Mouse (Mus musculus): ENCODE results near the gene Lmtk2. TPM values are rescaled to one million over a fixed set of nuclear protein-coding genes. Genes with fewer than 3 reads are reported as not detected.

Lmtk2 gene
- polyA plus RNA-seq, 1 experiment from 2014 or later: 2.3 TPM

DNA sequence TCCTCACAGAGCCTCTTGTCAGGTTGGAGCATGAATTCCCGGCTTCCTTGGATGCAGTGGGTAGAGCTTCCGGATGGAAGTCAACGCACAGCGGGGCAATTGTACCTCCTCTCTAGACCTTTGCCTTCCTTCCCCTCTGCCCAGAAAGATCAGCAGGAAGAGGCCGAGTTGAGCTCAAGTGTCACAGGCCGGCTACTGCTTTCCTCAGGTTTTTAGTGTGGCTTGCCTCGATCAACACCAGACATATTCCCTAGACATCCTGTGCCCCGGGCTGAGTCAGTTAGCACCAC is 1.7 kb upstream of the Lmtk2 start:
- no peak overlapping the region for H3K9ac ChIP-seq (ENCODE audit: low read depth, low read length)
- H3K4me3 ChIP-seq (ENCODE audit: low read depth, low read length): no peak overlapping the region
- H3K36me3 ChIP-seq (ENCODE audit: control insufficient read depth, insufficient read depth): no peaks in the 10 kb centered on the region
- no peak overlapping the region for H3K4me2 ChIP-seq (ENCODE audit: low read depth, low read length)
- H3K9me3 ChIP-seq (replicated peaks; ENCODE audit: control insufficient read depth, low read length): no peaks in the 10 kb centered on the region
- peaks cover 24% of the 10 kb centered on the region for H3K27me3 ChIP-seq (ENCODE audit: control insufficient read depth, insufficient read depth, low read depth, low read length)
- no peak for ATAC-seq (ENCODE audit: low read depth)
- WGBS (ENCODE audit: insufficient replicate concordance): 21% methylated on average over 8 of the region's 8 CpGs
- H3K27ac ChIP-seq (ENCODE audit: low read length): no peak overlapping the region
- H3K4me1 ChIP-seq (ENCODE audit: control insufficient read depth, low read depth, low read length): peaks cover 16% of the 10 kb centered on the region

DNA sequence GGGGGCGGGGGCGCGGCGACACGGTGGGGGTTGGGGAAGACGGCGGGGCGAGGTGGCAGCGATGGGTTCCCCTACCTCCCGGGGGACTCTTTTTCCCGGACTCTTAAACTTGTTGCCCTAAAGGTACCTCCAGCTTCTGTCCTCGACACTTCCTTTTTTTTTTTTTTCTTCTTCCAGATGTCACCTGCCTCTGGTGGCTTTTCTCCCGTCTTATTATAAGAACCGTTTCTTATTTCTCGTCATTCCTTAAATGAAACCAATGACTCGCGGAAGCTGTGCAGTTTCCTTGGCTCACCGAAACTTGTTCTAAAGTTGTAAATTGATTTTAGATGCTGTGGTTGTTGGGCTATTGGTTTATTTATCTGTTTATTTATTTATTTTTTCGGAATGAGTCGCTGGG is 712 bp downstream of the Lmtk2 start:
- Histone ChIP-seq H3K27ac (ENCODE audit: low read length) (no peak overlapping the region; the same call in 1 of the 2 replicates), H3K27me3 (ENCODE audit: control insufficient read depth, insufficient read depth, low read depth, low read length) (peaks cover 24% of the 10 kb centered on the region), H3K9me3 (replicated peaks; ENCODE audit: control insufficient read depth, low read length) (no peaks in the 10 kb centered on the region), H3K36me3 (ENCODE audit: control insufficient read depth, insufficient read depth) (no peaks in the 10 kb centered on the region), H3K9ac (ENCODE audit: low read depth, low read length) (peak overlapping the region; percentile 94), H3K4me2 (ENCODE audit: low read depth, low read length) (peak overlapping the region; percentile 79), H3K4me3 (ENCODE audit: low read depth, low read length) (peak overlapping the region; percentile 94), H3K4me1 (ENCODE audit: control insufficient read depth, low read depth, low read length) (peaks cover 27% of the 10 kb centered on the region)
- WGBS (ENCODE audit: insufficient replicate concordance): 2% methylated on average over 17 of the region's 20 CpGs
- ATAC-seq (ENCODE audit: low read depth): no peak

DNA sequence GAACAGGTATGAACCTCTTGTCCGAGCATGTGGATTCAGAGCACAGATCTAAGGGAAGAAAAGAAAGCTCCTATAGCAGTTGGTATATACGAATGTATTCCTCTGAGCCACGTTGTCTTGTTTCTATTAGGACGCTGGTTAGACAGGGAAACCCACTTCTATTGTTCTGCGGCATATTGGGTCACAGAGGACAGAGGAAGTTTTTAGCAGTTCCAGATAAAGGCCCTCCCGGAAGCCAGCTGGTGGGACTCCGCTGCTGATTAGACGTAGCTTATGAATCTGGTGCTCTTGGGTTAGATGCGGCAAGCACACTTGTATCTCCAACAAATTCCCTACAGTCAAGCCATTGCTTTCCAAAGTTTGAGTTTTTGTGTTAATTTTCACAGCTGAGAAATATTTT is 4.8 kb downstream of the Lmtk2 start:
- peaks cover 40% of the 10 kb centered on the region for H3K4me1 ChIP-seq (ENCODE audit: control insufficient read depth, low read depth, low read length)
- H3K4me2 ChIP-seq (ENCODE audit: low read depth, low read length): no peak overlapping the region
- no peaks in the 10 kb centered on the region for H3K27me3 ChIP-seq (ENCODE audit: control insufficient read depth, insufficient read depth, low read depth, low read length)
- no peak for ATAC-seq (ENCODE audit: low read depth)
- no peak overlapping the region for H3K9ac ChIP-seq (ENCODE audit: low read depth, low read length)
- H3K9me3 ChIP-seq (replicated peaks; ENCODE audit: control insufficient read depth, low read length): no peaks in the 10 kb centered on the region
- H3K4me3 ChIP-seq (ENCODE audit: low read depth, low read length): no peak overlapping the region
- no peaks in the 10 kb centered on the region for H3K36me3 ChIP-seq (ENCODE audit: control insufficient read depth, insufficient read depth)
- H3K27ac ChIP-seq (ENCODE audit: low read length): no peak overlapping the region
- 16% methylated on average over 9 of the region's 9 CpGs for WGBS (ENCODE audit: insufficient replicate concordance)

DNA sequence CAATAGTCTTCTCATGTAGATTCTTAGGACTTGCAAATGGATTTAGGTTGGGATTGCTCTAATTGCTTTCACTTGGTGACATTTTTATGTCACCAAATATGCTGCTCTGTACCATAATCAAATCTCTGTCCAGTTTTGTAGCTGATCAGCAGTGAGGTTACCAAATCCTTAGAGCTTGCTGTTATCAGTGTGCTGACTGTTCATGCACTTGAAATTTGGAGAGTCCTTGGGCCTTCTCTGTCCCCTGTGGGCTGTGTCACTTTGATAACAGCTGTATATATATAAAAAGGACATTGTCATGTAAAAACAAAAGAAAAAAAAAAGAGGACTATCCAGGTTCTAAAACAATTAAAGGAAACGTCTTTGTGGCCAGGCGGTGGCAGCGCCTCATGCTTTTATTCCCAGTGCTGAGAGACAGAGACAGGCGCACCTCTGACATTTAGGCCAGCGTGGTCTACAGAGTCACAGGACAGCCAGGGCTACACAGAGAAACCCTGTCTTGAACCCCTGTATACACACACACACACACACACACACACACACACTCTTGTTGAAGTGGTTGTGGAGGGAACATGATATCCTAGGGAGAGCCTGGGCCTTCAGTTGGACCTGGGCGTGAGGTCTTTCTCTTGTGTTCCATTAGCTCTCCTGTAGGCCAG is 5.4 kb downstream of the Lmtk2 start:
- WGBS (ENCODE audit: insufficient replicate concordance): 46% methylated on average over 6 of the region's 6 CpGs
- no peak overlapping the region for H3K27ac ChIP-seq (ENCODE audit: low read length)
- peaks cover 40% of the 10 kb centered on the region for H3K4me1 ChIP-seq (ENCODE audit: control insufficient read depth, low read depth, low read length)
- no peaks in the 10 kb centered on the region for H3K9me3 ChIP-seq (replicated peaks; ENCODE audit: control insufficient read depth, low read length)
- no peaks in the 10 kb centered on the region for H3K36me3 ChIP-seq (ENCODE audit: control insufficient read depth, insufficient read depth)
- H3K27me3 ChIP-seq (ENCODE audit: control insufficient read depth, insufficient read depth, low read depth, low read length): no peaks in the 10 kb centered on the region
- H3K4me2 ChIP-seq (ENCODE audit: low read depth, low read length): no peak overlapping the region
- no peak overlapping the region for H3K9ac ChIP-seq (ENCODE audit: low read depth, low read length)
- no peak overlapping the region for H3K4me3 ChIP-seq (ENCODE audit: low read depth, low read length)
- ATAC-seq (ENCODE audit: low read depth): 0 out of 2 replicates have a peak, but pooled peaks have one; percentile 37

DNA sequence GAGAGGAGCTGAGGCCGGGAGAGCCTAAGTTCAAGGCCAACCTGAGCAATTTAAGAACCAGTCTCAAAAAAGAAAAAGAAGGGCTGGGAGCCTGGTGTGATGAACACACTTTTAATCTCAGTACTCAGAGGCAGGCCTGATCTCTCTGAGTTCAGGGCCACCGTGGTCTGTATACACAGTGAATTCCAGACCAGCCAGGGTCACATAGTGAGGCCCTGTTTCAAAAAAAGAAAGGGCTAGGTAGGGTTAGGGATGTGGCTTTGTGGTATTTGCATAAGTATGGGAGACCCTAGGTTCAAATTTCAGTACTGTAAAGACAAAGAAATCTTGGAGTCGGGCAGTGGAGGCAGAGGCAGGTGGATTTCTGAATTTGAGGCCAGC is 5.9 kb downstream of the Lmtk2 start:
- Histone ChIP-seq H3K4me3 (ENCODE audit: low read depth, low read length) (no peak overlapping the region), H3K4me2 (ENCODE audit: low read depth, low read length) (no peak overlapping the region), H3K4me1 (ENCODE audit: control insufficient read depth, low read depth, low read length) (peaks cover 38% of the 10 kb centered on the region), H3K27me3 (ENCODE audit: control insufficient read depth, insufficient read depth, low read depth, low read length) (no peaks in the 10 kb centered on the region), H3K36me3 (ENCODE audit: control insufficient read depth, insufficient read depth) (no peaks in the 10 kb centered on the region), H3K9me3 (replicated peaks; ENCODE audit: control insufficient read depth, low read length) (no peaks in the 10 kb centered on the region), H3K27ac (ENCODE audit: low read length) (no peak overlapping the region), H3K9ac (ENCODE audit: low read depth, low read length) (no peak overlapping the region)
- WGBS (ENCODE audit: insufficient replicate concordance): 48% methylated on average over 3 of the region's 3 CpGs
- ATAC-seq (ENCODE audit: low read depth): no peak

DNA sequence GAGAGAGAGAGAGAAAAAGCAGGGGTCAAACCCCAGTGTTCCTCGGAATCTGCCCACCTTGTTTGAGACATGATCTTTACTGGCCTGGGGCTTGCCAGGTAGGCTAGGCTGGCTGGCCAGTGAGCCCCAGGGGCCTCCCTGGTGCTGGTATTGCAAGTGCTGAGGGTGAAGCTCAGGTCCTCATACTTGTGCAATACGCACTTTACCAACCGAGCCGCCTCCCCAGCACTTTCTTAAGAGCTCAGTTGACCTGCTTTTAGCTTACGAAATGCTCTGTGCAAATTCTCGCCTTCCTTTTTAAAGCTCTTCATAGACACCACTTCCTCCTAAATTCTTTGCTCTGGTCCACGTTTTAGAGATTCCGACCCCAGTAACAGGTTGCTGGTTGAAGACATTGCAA is 9.0 kb downstream of the Lmtk2 start:
- Histone ChIP-seq H3K9me3 (replicated peaks; ENCODE audit: control insufficient read depth, low read length) (no peaks in the 10 kb centered on the region), H3K4me1 (ENCODE audit: control insufficient read depth, low read depth, low read length) (peaks cover 29% of the 10 kb centered on the region), H3K4me2 (ENCODE audit: low read depth, low read length) (no peak overlapping the region), H3K4me3 (ENCODE audit: low read depth, low read length) (no peak overlapping the region), H3K27me3 (ENCODE audit: control insufficient read depth, insufficient read depth, low read depth, low read length) (no peaks in the 10 kb centered on the region), H3K9ac (ENCODE audit: low read depth, low read length) (no peak overlapping the region), H3K27ac (ENCODE audit: low read length) (no peak overlapping the region), H3K36me3 (ENCODE audit: control insufficient read depth, insufficient read depth) (no peaks in the 10 kb centered on the region)
- 69% methylated on average over 8 of the region's 8 CpGs for WGBS (ENCODE audit: insufficient replicate concordance)
- ATAC-seq (ENCODE audit: low read depth): peak; percentile 33; the same call in 1 of the 2 replicates

DNA sequence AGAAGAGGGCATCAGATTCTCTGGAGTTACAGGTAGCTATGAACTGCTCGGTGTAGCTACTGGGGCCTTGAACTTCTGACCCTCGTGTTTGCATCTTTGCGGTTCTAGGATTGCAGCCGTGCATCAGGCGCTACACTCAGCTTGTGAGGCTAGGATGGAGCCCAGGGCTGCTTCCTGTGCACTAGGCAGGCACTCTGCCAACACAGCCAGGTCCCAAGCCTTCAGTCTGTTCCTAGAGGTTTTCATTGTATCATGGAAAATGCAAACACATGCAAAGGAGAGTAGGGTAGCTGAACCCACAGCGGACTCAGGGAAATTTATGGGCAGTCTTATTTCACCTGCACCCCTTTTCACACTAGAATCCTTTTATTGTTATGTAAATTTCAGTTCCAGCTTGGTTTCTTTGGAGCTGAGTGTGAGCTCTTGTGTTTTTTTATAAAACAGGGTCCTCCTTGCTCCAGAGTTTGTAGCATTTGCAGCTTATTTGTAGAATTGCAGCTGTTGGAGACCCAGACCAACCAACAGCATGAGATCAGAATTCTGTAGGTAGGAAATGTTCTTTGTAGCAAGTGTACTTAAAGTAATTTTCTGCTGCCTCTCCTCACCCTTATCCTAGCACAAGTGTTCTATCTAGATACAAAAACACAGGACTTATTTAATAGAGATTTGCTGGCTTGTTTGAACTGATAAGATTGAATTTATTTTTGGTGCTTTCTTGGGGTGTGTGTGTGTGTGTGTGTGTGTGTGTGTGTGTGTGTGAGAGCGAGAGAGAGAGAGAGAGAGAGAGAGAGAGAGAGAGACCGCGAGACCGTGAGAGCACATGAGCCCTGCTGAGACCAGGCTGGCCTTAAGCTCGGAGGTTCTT is 12.6 kb downstream of the Lmtk2 start:
- Histone ChIP-seq H3K4me3 (ENCODE audit: low read depth, low read length) (no peak overlapping the region), H3K36me3 (ENCODE audit: control insufficient read depth, insufficient read depth) (no peaks in the 10 kb centered on the region), H3K9ac (ENCODE audit: low read depth, low read length) (no peak overlapping the region), H3K4me1 (ENCODE audit: control insufficient read depth, low read depth, low read length) (peaks cover 21% of the 10 kb centered on the region), H3K4me2 (ENCODE audit: low read depth, low read length) (no peak overlapping the region), H3K27me3 (ENCODE audit: control insufficient read depth, insufficient read depth, low read depth, low read length) (no peaks in the 10 kb centered on the region), H3K9me3 (replicated peaks; ENCODE audit: control insufficient read depth, low read length) (no peaks in the 10 kb centered on the region), H3K27ac (ENCODE audit: low read length) (no peak overlapping the region)
- 56% methylated on average over 11 of the region's 11 CpGs for WGBS (ENCODE audit: insufficient replicate concordance)
- ATAC-seq (ENCODE audit: low read depth): no peak

DNA sequence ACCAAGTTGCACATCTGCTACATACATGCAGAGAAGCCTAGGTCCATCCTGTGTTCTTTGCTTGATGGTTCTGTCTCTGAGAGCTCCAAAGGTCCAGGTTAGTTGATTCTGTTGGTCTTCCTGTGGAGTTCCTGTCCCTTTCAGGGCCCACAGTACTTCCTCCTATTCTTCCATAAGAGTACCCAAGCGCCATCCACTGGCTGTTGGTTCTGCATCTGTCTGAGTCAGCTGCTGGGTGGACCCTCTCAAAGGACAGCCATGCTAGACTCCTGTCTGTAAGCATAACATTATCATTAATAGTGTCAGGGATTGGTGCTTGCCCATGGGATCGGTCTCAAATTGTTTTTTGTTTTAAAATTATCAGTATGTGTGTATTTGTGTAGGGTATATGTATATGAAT is 13.8 kb downstream of the Lmtk2 start:
- H3K27ac ChIP-seq (ENCODE audit: low read length): no peak overlapping the region
- no peak overlapping the region for H3K4me3 ChIP-seq (ENCODE audit: low read depth, low read length)
- H3K4me2 ChIP-seq (ENCODE audit: low read depth, low read length): no peak overlapping the region
- no peaks in the 10 kb centered on the region for H3K36me3 ChIP-seq (ENCODE audit: control insufficient read depth, insufficient read depth)
- ATAC-seq (ENCODE audit: low read depth): no peak
- WGBS (ENCODE audit: insufficient replicate concordance): 52% methylated on average over 2 of the region's 2 CpGs
- H3K27me3 ChIP-seq (ENCODE audit: control insufficient read depth, insufficient read depth, low read depth, low read length): no peaks in the 10 kb centered on the region
- H3K9me3 ChIP-seq (replicated peaks; ENCODE audit: control insufficient read depth, low read length): no peaks in the 10 kb centered on the region
- H3K4me1 ChIP-seq (ENCODE audit: control insufficient read depth, low read depth, low read length): peaks cover 17% of the 10 kb centered on the region
- no peak overlapping the region for H3K9ac ChIP-seq (ENCODE audit: low read depth, low read length)

DNA sequence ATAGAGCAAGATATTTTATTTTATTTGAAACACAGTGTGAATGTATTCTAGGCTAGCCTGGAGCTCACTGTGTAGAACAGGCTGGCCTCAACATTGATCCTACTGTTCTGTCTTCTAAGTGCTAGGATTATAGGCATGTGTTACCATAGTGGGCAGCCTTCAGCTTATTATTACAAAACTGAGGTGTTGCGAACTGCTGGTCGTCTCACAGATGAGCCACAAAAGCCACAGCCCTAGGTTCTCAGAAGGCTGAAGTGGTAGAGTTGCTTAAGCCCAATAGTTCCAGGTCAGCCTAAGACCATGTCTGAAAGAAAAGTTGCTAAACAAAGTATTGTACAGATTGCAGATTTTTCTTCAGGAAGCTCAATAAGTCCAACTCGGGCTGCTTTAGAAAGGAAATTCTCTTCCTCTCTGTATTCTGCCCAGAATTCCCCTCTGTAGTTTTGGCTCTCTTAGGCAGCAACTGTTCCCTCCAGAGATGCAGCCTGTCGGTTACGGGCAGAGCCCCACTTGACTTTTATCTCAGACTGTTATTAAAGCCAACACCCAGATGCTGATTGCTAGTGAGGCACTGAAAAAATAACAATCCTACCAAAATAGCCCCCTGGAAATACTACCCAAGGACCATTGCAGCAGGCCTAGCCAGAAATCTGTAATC is 14.9 kb downstream of the Lmtk2 start:
- Histone ChIP-seq H3K9ac (ENCODE audit: low read depth, low read length) (no peak overlapping the region), H3K27ac (ENCODE audit: low read length) (peak overlapping the region; percentile 6; the same call in 1 of the 2 replicates), H3K27me3 (ENCODE audit: control insufficient read depth, insufficient read depth, low read depth, low read length) (no peaks in the 10 kb centered on the region), H3K4me2 (ENCODE audit: low read depth, low read length) (no peak overlapping the region), H3K9me3 (replicated peaks; ENCODE audit: control insufficient read depth, low read length) (no peaks in the 10 kb centered on the region), H3K36me3 (ENCODE audit: control insufficient read depth, insufficient read depth) (no peaks in the 10 kb centered on the region), H3K4me3 (ENCODE audit: low read depth, low read length) (no peak overlapping the region), H3K4me1 (ENCODE audit: control insufficient read depth, low read depth, low read length) (peaks cover 17% of the 10 kb centered on the region)
- ATAC-seq (ENCODE audit: low read depth): peak; percentile 53
- 28% methylated on average over 5 of the region's 5 CpGs for WGBS (ENCODE audit: insufficient replicate concordance)

All from liver, embryonic 16.5 days (tissue).